Mouse (Mus musculus): ENCODE data around the gene Ubxn6. TPM values are rescaled to one million over a fixed set of nuclear protein-coding genes. Genes with fewer than 3 reads are reported as not detected.

Gene Ubxn6
- polyA plus RNA-seq, 1 experiment = 37.8 TPM

GRCm38 (mm10) chr17:56074097-56074826, 566 bp downstream of the Ubxn6 start:
- no peak for TF ChIP-seq GATA1 (IDR thresholded peaks at IDR 0.05; ENCODE audit: low read length)

GRCm38 (mm10) chr17:56072243-56072642, 2.6 kb downstream of the Ubxn6 start:
- no peak for TF ChIP-seq GATA1 (IDR thresholded peaks at IDR 0.05; ENCODE audit: low read length)

- no peak for TF ChIP-seq GATA1 (IDR thresholded peaks at IDR 0.05; ENCODE audit: low read length)
Measured at GRCm38 (mm10) chr17:56071126-56071525, 3.7 kb downstream of the Ubxn6 start.

- TF ChIP-seq GATA1 (IDR thresholded peaks at IDR 0.05; ENCODE audit: low read length) = no peak
Measured at GRCm38 (mm10) chr17:56069066-56069465, 5.8 kb downstream of the Ubxn6 start.

GRCm38 (mm10) chr17:56066451-56066850, 8.4 kb downstream of the Ubxn6 start:
- no peak for TF ChIP-seq GATA1 (IDR thresholded peaks at IDR 0.05; ENCODE audit: low read length)

GRCm38 (mm10) chr17:56062081-56062480, 12.7 kb downstream of the Ubxn6 start:
- TF ChIP-seq GATA1 (IDR thresholded peaks at IDR 0.05; ENCODE audit: low read length) = no peak

- TF ChIP-seq GATA1 (IDR thresholded peaks at IDR 0.05; ENCODE audit: low read length) = no peak
Measured at GRCm38 (mm10) chr17:56057381-56058120, 17.3 kb downstream of the Ubxn6 start.

- TF ChIP-seq GATA1 (IDR thresholded peaks at IDR 0.05; ENCODE audit: low read length) = no peak
Measured at GRCm38 (mm10) chr17:56055945-56056678, 18.7 kb downstream of the Ubxn6 start.

GRCm38 (mm10) chr17:56054938-56055337, 19.9 kb downstream of the Ubxn6 start:
- TF ChIP-seq GATA1 (IDR thresholded peaks at IDR 0.05; ENCODE audit: low read length) = no peak

GRCm38 (mm10) chr17:56051369-56051768, 23.5 kb downstream of the Ubxn6 start:
- no peak for TF ChIP-seq GATA1 (IDR thresholded peaks at IDR 0.05; ENCODE audit: low read length)

GRCm38 (mm10) chr17:56040857-56041163, 34.0 kb downstream of the Ubxn6 start:
- TF ChIP-seq GATA1 (IDR thresholded peaks at IDR 0.05; ENCODE audit: low read length) = no peak

GRCm38 (mm10) chr17:56040030-56040856, 34.6 kb downstream of the Ubxn6 start, which contains the start of gene Chaf1a:
TSS of gene Chaf1a (plus strand) at chr17:56040439.
- TF ChIP-seq GATA1 (IDR thresholded peaks at IDR 0.05; ENCODE audit: low read length) = no peak

GRCm38 (mm10) chr17:56039345-56039744, 35.5 kb downstream of the Ubxn6 start:
- TF ChIP-seq GATA1 (IDR thresholded peaks at IDR 0.05; ENCODE audit: low read length) = no peak

- TF ChIP-seq GATA1 (IDR thresholded peaks at IDR 0.05; ENCODE audit: low read length) = no peak
Measured at GRCm38 (mm10) chr17:56038583-56039261, 36.1 kb downstream of the Ubxn6 start.

- no peak for TF ChIP-seq GATA1 (IDR thresholded peaks at IDR 0.05; ENCODE audit: low read length)
Measured at GRCm38 (mm10) chr17:56036901-56037287, 37.9 kb downstream of the Ubxn6 start.
